Comparison of ENCODE assay signal across 8 mouse cellular contexts in genomic region chr19:10710088-10710511, GRCm38 (mm10). TPM values are rescaled to one million over a fixed set of nuclear protein-coding genes. Genes with fewer than 3 reads are reported as not detected.
DNase-seq lines count a peak whose midpoint lies in the region; ATAC-seq and TF ChIP-seq lines count a peak whose summit lies in the region.

No protein-coding gene starts in this region.

- no peaks in the 10 kb centered on the region for H3K9me3 ChIP-seq in heart, embryonic 11.5 days (replicated peaks; ENCODE audit: control insufficient read depth, low read length)
- no peaks in the 10 kb centered on the region for H3K9me3 ChIP-seq in kidney, embryonic 14.5 days (ENCODE audit: control insufficient read depth, low read length)
- H3K9me3 ChIP-seq in stomach, embryonic 16.5 days (replicated peaks; ENCODE audit: control insufficient read depth, low read length), result no peaks in the 10 kb centered on the region

- DNase-seq in B cell, adult 2 months, result peak; percentile 39
- DNase-seq in adrenal gland, postnatal 25 days, result peak; percentile 62
- peak; percentile 63 for DNase-seq in liver
- DNase-seq in natural killer cell, adult 2 months (ENCODE audit: low spot score in 2 of 2), result peak; percentile 46 to 56

- H3K4me1 ChIP-seq in embryonic fibroblast, embryonic 13.5 days (ENCODE audit: control insufficient read depth, insufficient read depth, low read length), result no peaks in the 10 kb centered on the region
- H3K4me1 ChIP-seq in heart, embryonic 11.5 days (ENCODE audit: control insufficient read depth, insufficient read depth, low read length), result peaks cover 25% of the 10 kb centered on the region
- no peaks in the 10 kb centered on the region; the same call in 1 of the 2 replicates for H3K4me1 ChIP-seq in kidney, embryonic 14.5 days (ENCODE audit: control insufficient read depth, insufficient read depth, low read length)
- peaks cover 10% of the 10 kb centered on the region for H3K4me1 ChIP-seq in stomach, embryonic 16.5 days (ENCODE audit: control insufficient read depth, insufficient read depth, low read length)

- TF ChIP-seq POLR2A in embryonic fibroblast, embryonic 13.5 days (IDR thresholded peaks at IDR 0.05; ENCODE audit: low read depth, low read length), result no peak

- H3K36me3 ChIP-seq in heart, embryonic 11.5 days (ENCODE audit: control insufficient read depth, insufficient read depth, low read length), result peaks cover 17% of the 10 kb centered on the region
- H3K36me3 ChIP-seq in kidney, embryonic 14.5 days (ENCODE audit: control insufficient read depth, insufficient read depth, low read length), result peaks cover 47% of the 10 kb centered on the region
- H3K36me3 ChIP-seq in stomach, embryonic 16.5 days (ENCODE audit: control insufficient read depth, insufficient read depth, low read length), result peaks cover 30% of the 10 kb centered on the region

- ATAC-seq in heart, embryonic 11.5 days (replicated peaks; ENCODE audit: insufficient number of reproducible peaks, low FRiP score, low TSS enrichment), result no peak; the same call in 1 of the 2 replicates
- ATAC-seq in kidney, embryonic 14.5 days (ENCODE audit: low FRiP score, low TSS enrichment), result peak; percentile 29; the same call in 1 of the 2 replicates
- ATAC-seq in stomach, embryonic 16.5 days (ENCODE audit: insufficient read depth, low FRiP score), result peak; percentile 41

- peak; percentile 79 for TF ChIP-seq CTCF in embryonic fibroblast, embryonic 13.5 days (IDR thresholded peaks at IDR 0.05; ENCODE audit: borderline replicate concordance, insufficient read depth, low read length)

- WGBS in heart, embryonic 11.5 days (ENCODE audit: insufficient replicate concordance), result 76% methylated on average over 9 of the region's 9 CpGs
- 83% methylated on average over 9 of the region's 9 CpGs for WGBS in kidney, embryonic 14.5 days
- WGBS in stomach, embryonic 16.5 days, result 77% methylated on average over 9 of the region's 9 CpGs

- no peak overlapping the region for H3K4me2 ChIP-seq in heart, embryonic 11.5 days
- no peak overlapping the region for H3K4me2 ChIP-seq in kidney, embryonic 14.5 days (replicated peaks; ENCODE audit: low read depth, low read length)
- no peak overlapping the region for H3K4me2 ChIP-seq in stomach, embryonic 16.5 days (ENCODE audit: low read depth, low read length)

- H3K27me3 ChIP-seq in heart, embryonic 11.5 days (ENCODE audit: control insufficient read depth, insufficient read depth, low read length), result no peaks in the 10 kb centered on the region
- no peaks in the 10 kb centered on the region for H3K27me3 ChIP-seq in kidney, embryonic 14.5 days (ENCODE audit: control insufficient read depth, insufficient read depth, low read length)
- H3K27me3 ChIP-seq in stomach, embryonic 16.5 days (ENCODE audit: control insufficient read depth, insufficient read depth, low read length), result no peaks in the 10 kb centered on the region

- no peak overlapping the region for H3K4me3 ChIP-seq in embryonic fibroblast, embryonic 13.5 days (ENCODE audit: insufficient read depth, low read length)
- no peak overlapping the region for H3K4me3 ChIP-seq in heart, embryonic 11.5 days (ENCODE audit: low read depth, low read length)
- H3K4me3 ChIP-seq in kidney, embryonic 14.5 days (ENCODE audit: low read length), result no peak overlapping the region
- H3K4me3 ChIP-seq in stomach, embryonic 16.5 days (replicated peaks; ENCODE audit: low read length), result no peak overlapping the region

- H3K27ac ChIP-seq in embryonic fibroblast, embryonic 13.5 days (ENCODE audit: insufficient read depth, low read length), result no peak overlapping the region
- peak overlapping the region; percentile 81 for H3K27ac ChIP-seq in heart, embryonic 11.5 days (ENCODE audit: low read depth, low read length)
- H3K27ac ChIP-seq in kidney, embryonic 14.5 days (ENCODE audit: low read depth, low read length), result no peak overlapping the region
- H3K27ac ChIP-seq in stomach, embryonic 16.5 days (ENCODE audit: low read length), result peak overlapping the region; percentile 26

- no peak overlapping the region for H3K9ac ChIP-seq in heart, embryonic 11.5 days (ENCODE audit: low read depth, low read length)
- no peak overlapping the region for H3K9ac ChIP-seq in kidney, embryonic 14.5 days (ENCODE audit: low read depth, low read length)
- no peak overlapping the region for H3K9ac ChIP-seq in stomach, embryonic 16.5 days (ENCODE audit: low read length)

RNA-seq across cellular contexts. Expression of gene Vps37c, which starts 21.6 kb away (rescaled TPM):
- 32.4 and 33.6 TPM in 2 replicates for total RNA-seq in adrenal gland, postnatal 25 days (2021)
- polyA plus RNA-seq in embryonic fibroblast, embryonic 13.5 days (2011; ENCODE audit: insufficient read length, low read depth, missing spikeins), result 14.8 and 18.0 TPM in 2 replicates
- polyA plus RNA-seq in heart, embryonic 11.5 days (2014; fragmentation: Nextera tagmentation; extraction: Ambion mirVana), result 21.9 and 22.5 TPM in 2 replicates
- 18.9 and 31.7 TPM in 2 replicates for polyA plus RNA-seq in kidney, embryonic 14.5 days (2014; fragmentation: Nextera tagmentation; extraction: Ambion mirVana)
- 48.7 and 60.3 TPM in 2 replicates for polyA plus RNA-seq in stomach, embryonic 16.5 days (2015; fragmentation: Nextera tagmentation; extraction: Ambion mirVana)

RNA-seq across cellular contexts. Expression of gene Cd5, which starts 28.7 kb away (rescaled TPM):
- total RNA-seq in adrenal gland, postnatal 25 days (2021), result 0.12 TPM in 1 of 2 replicates, not detected in the other
- polyA plus RNA-seq in embryonic fibroblast, embryonic 13.5 days (2011; ENCODE audit: insufficient read length, low read depth, missing spikeins), result not detected in 2 replicates
- 0.39 and 0.72 TPM in 2 replicates for polyA plus RNA-seq in heart, embryonic 11.5 days (2014; fragmentation: Nextera tagmentation; extraction: Ambion mirVana)
- 0.46 and 0.61 TPM in 2 replicates for polyA plus RNA-seq in kidney, embryonic 14.5 days (2014; fragmentation: Nextera tagmentation; extraction: Ambion mirVana)
- polyA plus RNA-seq in stomach, embryonic 16.5 days (2015; fragmentation: Nextera tagmentation; extraction: Ambion mirVana), result 3.3 and 3.8 TPM in 2 replicates

RNA-seq across cellular contexts. Expression of gene Pga5, which starts 32.2 kb away (rescaled TPM):
- not detected in 2 replicates for total RNA-seq in adrenal gland, postnatal 25 days (2021)
- not detected in 2 replicates for polyA plus RNA-seq in embryonic fibroblast, embryonic 13.5 days (2011; ENCODE audit: insufficient read length, low read depth, missing spikeins)
- not detected in 2 replicates for polyA plus RNA-seq in heart, embryonic 11.5 days (2014; fragmentation: Nextera tagmentation; extraction: Ambion mirVana)
- not detected in 2 replicates for polyA plus RNA-seq in kidney, embryonic 14.5 days (2014; fragmentation: Nextera tagmentation; extraction: Ambion mirVana)
- 139 and 218 TPM in 2 replicates for polyA plus RNA-seq in stomach, embryonic 16.5 days (2015; fragmentation: Nextera tagmentation; extraction: Ambion mirVana)

Comparison
In these comparisons a context has a peak if more than half of its experiments do, and no peak if none do; other contexts are left out.
1. H3K27ac ChIP-seq: peak in heart, embryonic 11.5 days (single experiment) and stomach, embryonic 16.5 days (single experiment); none in embryonic fibroblast, embryonic 13.5 days (single experiment) and kidney, embryonic 14.5 days (single experiment).
2. RNA of gene Pga5, which starts 32.2 kb away (polyA plus RNA-seq): 139 to 218 TPM in stomach, embryonic 16.5 days; not detected in embryonic fibroblast, embryonic 13.5 days, not detected in heart, embryonic 11.5 days and not detected in kidney, embryonic 14.5 days; every median in the first group is over 100 times any median in the second.
3. Peak in every context shown above with its lines, with median percentiles within 50 percentile points of each other: DNase-seq.